Mouse (Mus musculus) bone marrow macrophage, adult 2 months (primary cell): ENCODE measurements at regions not wholly inside any gene's neighbourhood (a gene's known extent, or its start where the extent isn't known, plus 50 kb on each side); places are given as distances from the start of the nearest gene placed in this dataset.

ENCODE experiments used
- CTCF ChIP-seq: IDR thresholded peaks from 2 replicates; pipeline ENCODE4 v1.5.1; 2012; ENCODE audit warnings: low read depth, mild to moderate bottlenecking, low read length, moderate library complexity
- POLR2A ChIP-seq: IDR thresholded peaks from 2 replicates; pipeline ENCODE4 v1.6.1; 2012; ENCODE audit warnings: mild to moderate bottlenecking, low read depth, low read length, borderline replicate concordance

DNA sequence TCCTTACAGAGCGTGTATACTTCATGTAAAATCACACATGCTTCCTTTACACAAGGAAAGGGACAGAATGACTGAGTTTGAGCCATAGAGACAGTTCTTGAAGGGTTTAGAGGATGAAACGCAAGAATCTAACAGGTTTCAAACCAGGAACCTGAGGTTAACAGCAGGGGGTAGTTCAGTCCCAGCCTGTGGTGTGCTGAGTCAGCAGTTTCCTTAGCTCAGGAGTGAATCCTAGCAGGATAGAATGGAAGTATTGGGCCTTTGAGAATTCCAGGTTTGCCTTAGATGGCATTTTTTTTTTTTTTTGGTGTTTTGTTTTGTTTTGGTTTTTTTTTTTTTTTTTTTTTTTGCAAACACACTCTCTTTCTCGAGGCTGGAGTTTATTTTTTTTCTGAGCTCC, 295.5 kb downstream of the Pmp22 start:
- TF ChIP-seq POLR2A (no peak), CTCF (no peak)
